Mouse (Mus musculus): ENCODE measurements around the gene Spr.
A peak's percentile ranks its signal among the peaks of the same experiment; 100 is the strongest.
"Not testable (repeated sequence)": the region's sequence is repeated elsewhere in the genome, so short reads cannot be mapped to it uniquely, and the experiment has no call there.

Spr gene

GRCm38 (mm10) chr6:85137217-85138035 lies at the start of gene Spr:
Gene Spr, minus strand, starts transcription at chr6:85137766.
- peak; percentile 65 to 74 for DNase-seq (ENCODE audit: low spot score in 2 of 2)

- DNase-seq (ENCODE audit: low spot score in 2 of 2): no peak
These were observed 49.1 kb upstream of the Spr start for GRCm38 (mm10) chr6:85186744-85187059.

- no peak for DNase-seq (ENCODE audit: low spot score in 2 of 2)
These were observed 48.6 kb upstream of the Spr start for GRCm38 (mm10) chr6:85186033-85186743.

- no peak for DNase-seq (ENCODE audit: low spot score in 2 of 2)
These were observed 46.4 kb upstream of the Spr start for GRCm38 (mm10) chr6:85183951-85184350.

GRCm38 (mm10) chr6:85180036-85180435 lies 42.5 kb upstream of the Spr start:
- DNase-seq (ENCODE audit: low spot score in 2 of 2): no peak

- no peak for DNase-seq (ENCODE audit: low spot score in 2 of 2)
These were observed 42.0 kb upstream of the Spr start for GRCm38 (mm10) chr6:85179569-85179968.

GRCm38 (mm10) chr6:85165440-85165921 lies 27.9 kb upstream of the Spr start:
- DNase-seq (ENCODE audit: low spot score in 2 of 2): no peak

GRCm38 (mm10) chr6:85160201-85160923 lies 22.8 kb upstream of the Spr start:
- DNase-seq (ENCODE audit: low spot score in 2 of 2): peak; percentile 73 to 80

GRCm38 (mm10) chr6:85159092-85159760 lies 21.7 kb upstream of the Spr start:
- DNase-seq (ENCODE audit: low spot score in 2 of 2): peak; percentile 46 to 53

GRCm38 (mm10) chr6:85158040-85158804 lies 20.7 kb upstream of the Spr start:
- not testable (repeated sequence) for DNase-seq (ENCODE audit: low spot score in 2 of 2)

GRCm38 (mm10) chr6:85156551-85156950 lies 19.0 kb upstream of the Spr start:
- not testable (repeated sequence) for DNase-seq (ENCODE audit: low spot score in 2 of 2)

GRCm38 (mm10) chr6:85154861-85155528 lies 17.4 kb upstream of the Spr start:
- no peak for DNase-seq (ENCODE audit: low spot score in 2 of 2)

GRCm38 (mm10) chr6:85153970-85154540 lies 16.5 kb upstream of the Spr start:
- peak; percentile 34 to 60 for DNase-seq (ENCODE audit: low spot score in 2 of 2)

- no peak for DNase-seq (ENCODE audit: low spot score in 2 of 2)
These were observed 12.8 kb upstream of the Spr start for GRCm38 (mm10) chr6:85150386-85150785.

GRCm38 (mm10) chr6:85147636-85148035 lies 10.1 kb upstream of the Spr start:
- no peak for DNase-seq (ENCODE audit: low spot score in 2 of 2)

- DNase-seq (ENCODE audit: low spot score in 2 of 2): no peak
These were observed 6.9 kb upstream of the Spr start for GRCm38 (mm10) chr6:85144466-85144865.

GRCm38 (mm10) chr6:85141013-85141412 lies 3.4 kb upstream of the Spr start:
- peak in 1 of 2 experiments; percentile 32 for DNase-seq (ENCODE audit: low spot score in 2 of 2)

- no peak for DNase-seq (ENCODE audit: low spot score in 2 of 2)
These were observed 2.0 kb upstream of the Spr start for GRCm38 (mm10) chr6:85139534-85139933.

GRCm38 (mm10) chr6:85136784-85137183 lies 782 bp downstream of the Spr start:
- DNase-seq (ENCODE audit: low spot score in 2 of 2): not testable (repeated sequence)

GRCm38 (mm10) chr6:85132794-85133193 lies 4.8 kb downstream of the Spr start:
- peak in 1 of 2 experiments; percentile 23 for DNase-seq (ENCODE audit: low spot score in 2 of 2)
